Mouse (Mus musculus) olfactory bulb, adult 2 months (tissue): ENCODE measurements around the gene Iqcn.

Experiments used
- CTCF ChIP-seq: fragments of 200-500 bp; IDR thresholded peaks from 2 replicates; pipeline ENCODE4 v1.5.1; 2012; ENCODE audit warnings: low read depth, mild to moderate bottlenecking, low read length, moderate library complexity; ENCODE audit not compliant: insufficient read depth
- POLR2A ChIP-seq: fragments of 200-500 bp; IDR thresholded peaks from 2 replicates; pipeline ENCODE4 v1.6.1; 2012; ENCODE audit warnings: mild to moderate bottlenecking, low read depth, low read length, moderate library complexity; ENCODE audit not compliant: insufficient read depth

- TF ChIP-seq POLR2A (no peak), CTCF (no peak)
Observed at GRCm38 (mm10) chr8:70711041-70711440, 7.8 kb downstream of the Iqcn start.
